Mouse (Mus musculus) testis, adult 2 months (tissue): ENCODE measurements at regions not wholly inside any gene's neighbourhood (a gene's known extent, or its start where the extent isn't known, plus 50 kb on each side); places are given as distances from the start of the nearest gene placed in this dataset.

Source experiments
- CTCF ChIP-seq: fragments of 200-500 bp; IDR thresholded peaks from 2 replicates; pipeline ENCODE4 v1.5.1; 2012; ENCODE audit warnings: low read depth, mild to moderate bottlenecking, inconsistent platforms, low read length, moderate library complexity; ENCODE audit not compliant: control insufficient read depth, insufficient read depth, insufficient replicate concordance
- POLR2A ChIP-seq: fragments of 200-500 bp; IDR thresholded peaks from 2 replicates; pipeline ENCODE4 v1.6.1; 2012; ENCODE audit warnings: low read depth, mild to moderate bottlenecking, inconsistent platforms, low read length, moderate library complexity; ENCODE audit not compliant: control insufficient read depth

DNA sequence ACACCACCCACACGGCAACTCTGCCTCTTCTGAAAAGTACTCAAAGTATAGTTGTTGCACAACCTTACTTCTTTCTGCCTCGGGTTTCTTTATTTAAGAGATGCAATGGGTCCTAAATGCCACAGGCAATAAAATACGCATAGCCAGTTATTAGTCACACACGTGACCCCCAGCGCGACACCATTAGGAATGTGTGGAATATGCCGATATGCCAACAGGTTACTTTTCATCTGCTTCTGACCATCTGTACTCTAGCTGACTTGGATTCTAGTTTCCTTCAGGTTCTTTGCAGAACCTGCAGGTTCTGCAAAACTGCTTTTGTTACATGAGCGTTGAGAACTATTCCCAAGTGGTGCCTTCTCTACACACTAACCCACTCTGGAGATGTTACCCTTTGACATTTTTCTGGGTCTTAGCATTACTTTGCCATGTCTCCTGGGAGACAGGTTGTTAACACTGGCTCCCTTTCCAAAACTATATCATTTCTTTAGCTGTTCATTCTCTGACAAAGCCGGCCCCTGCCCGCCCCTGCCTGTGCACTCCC, 515.6 kb downstream of the Gja1 start:
- TF ChIP-seq CTCF = no peak
- no peak for TF ChIP-seq POLR2A
